Mouse (Mus musculus) liver, embryonic 13.5 days (tissue): ENCODE measurements around the gene Rtl5. TPM values are rescaled to one million over a fixed set of nuclear protein-coding genes. Genes with fewer than 3 reads are reported as not detected.

Experiments
- ATAC-seq: fragments of 200-750 bp; cut with Nextera tagmentation; 2 replicates; pipeline ENCODE4 v1.8.0; 2017; ENCODE audit warnings: low read depth, mild to moderate bottlenecking, moderate number of reproducible peaks, moderate library complexity
- DNase-seq: peaks from one replicate; pipeline ENCODE4 v3.0.0; 2022
- H3K27ac ChIP-seq: fragments of 300-500 bp; sonication (generic); 2 replicates; pipeline ENCODE4 v1.5.1; 2015; ENCODE audit warnings: moderate library complexity, mild to moderate bottlenecking, inconsistent platforms
- H3K27me3 ChIP-seq: fragments of 300-500 bp; sonication (generic); 2 replicates; pipeline ENCODE4 v1.6.1; 2015; ENCODE audit warnings: mild to moderate bottlenecking, inconsistent platforms
- H3K36me3 ChIP-seq: fragments of 300-500 bp; sonication (generic); 2 replicates; pipeline ENCODE4 v1.6.1; 2015; ENCODE audit warnings: mild to moderate bottlenecking, inconsistent platforms
- H3K4me1 ChIP-seq: fragments of 300-500 bp; sonication (generic); replicated peaks from 2 replicates; pipeline ENCODE4 v1.6.1; 2015; ENCODE audit warnings: inconsistent platforms
- H3K4me2 ChIP-seq: fragments of 300-500 bp; sonication (generic); 2 replicates; pipeline ENCODE4 v1.6.1; 2015; ENCODE audit warnings: inconsistent platforms, mild to moderate bottlenecking, moderate library complexity
- H3K4me3 ChIP-seq: fragments of 300-500 bp; sonication (generic); replicated peaks from 2 replicates; pipeline ENCODE4 v1.5.1; 2015; ENCODE audit warnings: mild to moderate bottlenecking, inconsistent platforms
- H3K9ac ChIP-seq: fragments of 300-500 bp; sonication (generic); 2 replicates; pipeline ENCODE4 v1.6.1; 2015; ENCODE audit warnings: mild to moderate bottlenecking, inconsistent platforms
- H3K9me3 ChIP-seq: fragments of 300-500 bp; sonication (generic); replicated peaks from 2 replicates; pipeline ENCODE4 v1.6.1; 2016; ENCODE audit warnings: inconsistent platforms
- WGBS: fragments of 180-500 bp; shearing (Covaris S2); methylation state at CpG from one replicate; pipeline ENCODE4 v1.1.7; 2015; ENCODE audit not compliant: insufficient replicate concordance; 5-methylcytosine and 5-hydroxymethylcytosine counted together
- polyA plus RNA-seq: library from polyadenylated mRNA; unstranded; fragments of >200 nt; fragmentation: Nextera tagmentation; extraction: Ambion mirVana; gene quantifications from 2 replicates; pipeline ENCODE4 v1.2.1, GENCODE M21; 2015

Gene Rtl5
- polyA plus RNA-seq, 1 experiment from 2014 or later = 0.15 TPM

DNA sequence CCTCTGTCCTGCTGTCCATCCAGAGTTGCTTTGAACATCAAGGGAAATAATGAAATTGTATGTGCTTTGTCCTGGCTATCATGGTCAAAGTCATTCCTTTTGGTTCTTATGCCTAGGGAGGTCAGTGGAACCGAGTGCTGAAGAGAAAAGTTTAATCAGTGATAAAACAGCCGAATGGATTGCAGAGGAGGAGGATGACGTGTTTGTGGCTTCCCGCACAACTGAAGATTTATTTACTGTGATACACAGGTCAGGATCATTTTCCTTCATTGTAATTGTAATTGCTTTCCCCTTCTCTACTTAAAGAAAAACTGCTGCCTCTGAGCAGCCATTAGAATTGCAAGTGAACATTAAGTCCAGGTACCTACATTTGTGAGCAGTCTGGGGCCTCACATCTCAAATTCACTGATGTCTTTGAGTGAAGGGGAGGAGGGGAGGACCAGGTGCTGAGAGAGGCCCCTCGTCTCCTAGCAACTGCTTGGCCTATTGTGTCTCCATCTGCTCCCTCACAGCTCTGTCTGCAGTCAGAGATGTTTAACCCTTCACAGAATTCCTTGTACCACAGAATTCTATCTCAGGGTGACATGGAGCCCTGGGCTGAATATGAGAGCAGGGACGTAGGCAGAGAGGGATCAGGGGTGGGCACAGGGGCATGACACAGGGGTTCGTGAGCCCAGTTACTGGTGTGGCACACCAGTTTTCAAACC, 10.6 kb upstream of the Rtl5 start:
- Histone ChIP-seq H3K36me3 (no peaks in the 10 kb centered on the region), H3K4me2 (no peak overlapping the region), H3K9ac (no peak overlapping the region), H3K4me3 (no peak overlapping the region), H3K9me3 (no peaks in the 10 kb centered on the region), H3K27me3 (peaks cover 6% of the 10 kb centered on the region; the same call in 1 of the 2 replicates), H3K4me1 (no peaks in the 10 kb centered on the region), H3K27ac (no peak overlapping the region)
- ATAC-seq (no peak), DNase-seq (no peak)
- 67% methylated on average over 7 of the region's 7 CpGs for WGBS

DNA sequence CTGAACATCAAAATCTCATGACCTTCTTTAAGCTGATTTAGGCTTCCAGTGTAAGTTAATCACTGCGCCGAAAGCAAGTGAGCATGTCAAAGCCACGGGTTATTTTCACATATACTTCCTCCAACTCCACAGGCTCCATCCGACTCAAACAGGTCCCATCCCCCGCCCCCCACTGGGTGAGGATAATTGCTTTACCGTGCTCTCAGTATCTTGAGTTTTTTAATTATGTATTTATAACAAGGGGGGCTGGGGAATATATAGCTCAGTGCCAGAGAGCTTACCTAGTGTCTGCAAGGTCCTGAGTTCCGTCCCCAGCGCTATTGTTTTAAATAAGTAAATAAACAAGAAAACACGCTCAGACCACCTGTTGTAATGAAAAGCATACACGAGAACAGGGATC, 10.0 kb upstream of the Rtl5 start:
- WGBS = 66% methylated on average over 10 of the region's 10 CpGs
- ATAC-seq = no peak
- no peak overlapping the region for H3K4me2 ChIP-seq
- no peak for DNase-seq
- H3K9me3 ChIP-seq = no peaks in the 10 kb centered on the region
- H3K9ac ChIP-seq = no peak overlapping the region
- H3K36me3 ChIP-seq = no peaks in the 10 kb centered on the region
- H3K27me3 ChIP-seq = peaks cover 6% of the 10 kb centered on the region; the same call in 1 of the 2 replicates
- H3K27ac ChIP-seq = no peak overlapping the region
- H3K4me1 ChIP-seq = no peaks in the 10 kb centered on the region
- no peak overlapping the region for H3K4me3 ChIP-seq

DNA sequence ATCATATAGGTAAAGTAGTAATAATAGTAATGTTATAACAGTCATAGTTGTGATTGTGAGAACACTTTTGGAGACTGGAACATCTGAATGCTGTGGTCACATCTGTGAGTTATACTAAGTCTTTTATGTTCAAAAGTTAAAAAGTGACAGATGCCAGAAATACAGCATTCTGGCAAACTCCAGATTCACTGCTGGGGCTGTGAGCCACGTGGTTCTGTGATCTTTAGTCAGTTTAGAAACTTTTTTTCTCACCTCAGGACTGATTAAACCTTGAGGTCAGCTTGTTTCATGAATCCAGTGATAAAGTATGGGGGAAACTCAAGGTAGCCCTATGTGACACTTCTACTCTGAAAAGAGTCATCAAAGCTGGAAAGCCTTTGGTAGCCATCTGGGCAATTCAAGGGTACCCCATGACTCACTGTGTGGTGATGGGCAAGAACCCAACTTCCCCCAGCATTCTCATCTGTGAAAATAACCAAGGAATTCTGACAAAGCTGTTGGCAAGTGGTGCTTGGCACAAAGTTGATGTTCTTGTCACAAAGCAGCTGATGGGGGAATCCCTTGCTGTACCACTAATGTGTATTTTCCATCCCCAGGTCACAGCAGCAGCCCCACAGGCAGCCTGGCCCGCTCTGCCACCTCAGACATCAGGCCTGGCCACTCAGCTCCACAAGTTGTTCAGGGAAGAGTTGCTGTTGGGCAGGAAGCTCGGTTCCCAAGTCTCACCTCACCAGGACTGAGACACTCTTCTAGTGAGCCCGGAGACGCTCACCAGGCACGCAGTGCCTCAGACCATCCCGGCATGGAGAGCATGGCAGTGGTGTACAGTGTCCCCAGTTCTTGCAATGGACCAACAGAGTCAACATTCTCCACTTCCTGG, 6.0 kb upstream of the Rtl5 start:
- H3K4me1 ChIP-seq = no peaks in the 10 kb centered on the region
- H3K27me3 ChIP-seq = peaks cover 10% of the 10 kb centered on the region
- H3K9me3 ChIP-seq = no peaks in the 10 kb centered on the region
- DNase-seq = no peak
- H3K9ac ChIP-seq = no peak overlapping the region
- H3K4me3 ChIP-seq = no peak overlapping the region
- no peaks in the 10 kb centered on the region for H3K36me3 ChIP-seq
- H3K4me2 ChIP-seq = no peak overlapping the region
- ATAC-seq = no peak
- WGBS = 61% methylated on average over 7 of the region's 7 CpGs
- H3K27ac ChIP-seq = no peak overlapping the region

DNA sequence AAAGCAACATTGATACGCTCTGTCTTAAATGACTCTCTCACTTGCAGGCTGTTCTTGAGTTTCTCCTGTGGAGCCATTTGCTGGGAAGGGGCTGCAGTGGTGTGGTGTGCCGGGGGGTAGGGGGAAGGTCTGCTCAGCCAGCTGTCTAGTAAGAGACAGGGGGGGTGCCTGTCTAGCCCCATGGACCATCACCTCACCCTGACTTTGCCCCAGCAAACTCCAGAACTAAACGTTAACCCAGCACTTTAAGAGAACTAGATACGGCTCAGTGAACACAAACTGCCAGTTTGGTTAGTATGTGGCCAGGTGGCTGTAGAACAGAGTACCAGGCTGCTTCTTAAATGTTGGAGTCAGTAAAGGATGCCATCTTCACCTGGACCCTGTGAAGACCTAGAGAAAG, 4.1 kb upstream of the Rtl5 start:
- H3K27me3 ChIP-seq = peaks cover 30% of the 10 kb centered on the region

DNA sequence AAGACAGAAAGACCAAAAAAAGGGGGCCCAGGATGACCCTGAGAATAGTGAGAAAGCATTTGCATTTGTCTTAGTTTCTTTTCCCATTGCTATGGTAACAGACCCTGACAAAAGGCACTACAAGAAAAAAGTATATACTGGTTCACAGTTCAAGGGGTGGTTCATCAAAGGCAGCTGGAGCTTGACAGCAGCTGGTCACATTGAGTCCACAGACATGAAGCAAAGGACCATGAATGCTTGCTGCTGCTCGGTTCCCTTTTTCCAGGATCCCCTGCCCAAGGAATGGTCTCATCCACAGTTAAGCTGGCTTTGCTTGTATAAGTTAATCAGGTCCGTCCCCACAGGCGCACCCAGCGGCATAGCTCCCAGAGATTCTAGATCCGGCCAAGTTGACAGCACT, 3.3 kb upstream of the Rtl5 start:
- Histone ChIP-seq H3K36me3 (no peaks in the 10 kb centered on the region), H3K27ac (no peak overlapping the region), H3K9ac (no peak overlapping the region), H3K4me1 (no peaks in the 10 kb centered on the region), H3K9me3 (no peaks in the 10 kb centered on the region), H3K4me2 (no peak overlapping the region), H3K4me3 (no peak overlapping the region), H3K27me3 (peaks cover 37% of the 10 kb centered on the region)
- no peak for DNase-seq
- 70% methylated on average over 5 of the region's 5 CpGs for WGBS
- ATAC-seq = no peak

More for the DNA sequence above, 4.1 kb upstream of the Rtl5 start:
- Histone ChIP-seq H3K4me3 (no peak overlapping the region), H3K9me3 (no peaks in the 10 kb centered on the region), H3K27ac (no peak overlapping the region), H3K36me3 (no peaks in the 10 kb centered on the region), H3K4me1 (no peaks in the 10 kb centered on the region), H3K4me2 (no peak overlapping the region), H3K9ac (no peak overlapping the region)
- ATAC-seq (no peak), DNase-seq (no peak)
- 77% methylated on average over 4 of the region's 4 CpGs for WGBS

DNA sequence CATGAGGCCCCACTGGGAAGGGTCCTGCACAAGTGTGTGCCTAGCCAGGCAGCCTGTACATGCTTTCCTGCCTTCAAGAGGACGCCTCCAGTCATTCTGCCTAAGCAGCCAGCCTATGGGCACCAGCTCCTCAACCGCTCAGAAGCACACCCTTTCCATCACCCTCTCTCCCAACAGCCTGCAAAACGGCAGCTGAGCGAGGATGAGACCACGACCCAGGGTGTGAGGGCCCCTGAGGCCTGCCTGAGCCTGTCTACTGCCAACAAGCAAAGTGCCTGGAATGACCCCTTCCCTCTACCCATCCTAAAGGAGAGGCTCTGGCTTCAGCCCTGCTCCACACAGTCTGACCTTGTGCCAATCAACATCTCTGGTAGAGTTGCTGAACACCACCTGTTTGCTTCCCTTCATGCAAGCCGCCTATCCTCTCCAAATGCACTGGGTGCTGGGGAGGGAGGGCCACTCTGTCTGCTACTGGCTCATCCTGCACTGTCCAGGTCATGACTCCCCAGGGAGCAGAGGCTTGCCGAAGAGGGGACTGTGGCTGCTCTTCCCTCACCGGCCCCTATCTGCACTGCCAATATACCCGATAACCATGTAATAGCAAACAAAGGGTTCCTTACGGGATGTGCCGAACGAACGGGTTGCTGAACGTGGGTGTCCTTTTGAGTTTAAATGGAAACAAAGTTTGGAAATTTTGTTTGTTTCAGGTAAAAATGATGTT, 2.7 kb upstream of the Rtl5 start:
- Histone ChIP-seq H3K4me1 (no peaks in the 10 kb centered on the region), H3K4me3 (no peak overlapping the region), H3K36me3 (no peaks in the 10 kb centered on the region), H3K27ac (no peak overlapping the region), H3K4me2 (no peak overlapping the region), H3K27me3 (peaks cover 42% of the 10 kb centered on the region), H3K9me3 (no peaks in the 10 kb centered on the region), H3K9ac (no peak overlapping the region)
- no peak for DNase-seq
- 73% methylated on average over 14 of the region's 14 CpGs for WGBS
- no peak for ATAC-seq

DNA sequence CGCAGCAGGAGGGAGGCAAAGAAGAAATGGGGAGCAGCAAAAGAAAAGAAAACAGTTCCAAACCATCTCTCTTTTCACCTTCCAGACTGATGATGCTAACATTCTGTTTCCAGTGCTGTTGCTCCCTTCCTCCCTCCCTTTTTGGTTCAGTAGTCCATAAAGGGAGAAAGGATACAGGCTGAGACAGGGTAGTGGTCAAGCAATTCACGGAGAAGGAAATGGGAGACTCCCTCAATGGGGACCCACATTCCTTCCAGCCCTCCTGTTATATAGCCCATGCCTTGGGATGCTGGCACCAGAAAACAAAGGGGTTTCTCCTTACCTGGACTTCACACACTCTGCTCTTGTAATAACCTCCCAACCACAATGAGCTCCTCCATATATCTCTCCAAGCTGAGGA, 413 bp upstream of the Rtl5 start:
- no peaks in the 10 kb centered on the region for H3K9me3 ChIP-seq
- peaks cover 49% of the 10 kb centered on the region for H3K27me3 ChIP-seq
- DNase-seq (no peak), ATAC-seq (no peak)
- no peaks in the 10 kb centered on the region for H3K36me3 ChIP-seq
- H3K4me3 ChIP-seq = peak overlapping the region; percentile 46; the same call in 1 of the 2 replicates
- H3K4me2 ChIP-seq = peak overlapping the region; percentile 63
- H3K27ac ChIP-seq = no peak overlapping the region
- H3K9ac ChIP-seq = no peak overlapping the region
- WGBS = 37% methylated on average over 2 of the region's 2 CpGs
- H3K4me1 ChIP-seq = no peaks in the 10 kb centered on the region

DNA sequence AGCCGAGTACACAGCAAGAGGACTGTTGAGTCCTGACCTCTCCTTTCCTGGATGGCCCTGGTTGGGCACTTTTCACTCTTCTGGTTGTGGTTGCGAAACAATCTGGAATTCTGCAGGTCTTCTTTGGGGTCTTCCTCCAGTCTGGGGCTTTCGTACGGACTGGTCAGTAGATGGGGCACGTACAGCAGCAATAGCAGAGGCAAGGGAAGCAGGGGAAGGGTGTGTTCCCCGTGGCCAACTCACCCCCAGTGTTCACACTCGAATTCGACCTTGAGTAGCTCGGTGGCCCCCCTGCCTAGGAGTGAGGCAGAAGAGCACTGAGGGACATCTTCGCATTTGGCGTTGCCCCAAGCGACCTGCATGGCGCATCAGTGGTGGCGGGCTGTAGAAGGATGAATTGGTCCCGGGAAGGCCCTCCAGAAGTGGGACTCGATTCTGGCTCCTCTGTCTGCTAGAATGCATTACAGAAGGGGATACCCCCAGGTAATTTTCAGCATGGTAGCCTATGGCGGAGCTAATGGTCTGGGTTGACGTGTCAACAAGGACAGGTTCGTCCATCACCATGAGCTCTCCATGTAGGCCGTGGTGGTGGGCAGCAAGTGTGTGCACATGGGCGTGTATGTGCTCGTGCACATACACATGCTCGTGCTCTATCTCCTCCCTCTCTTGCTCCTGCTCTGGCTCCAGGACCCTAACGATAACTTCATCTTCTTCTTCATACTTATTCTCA, 2.1 kb downstream of the Rtl5 start:
- H3K9me3 ChIP-seq = no peaks in the 10 kb centered on the region
- no peak overlapping the region for H3K27ac ChIP-seq
- H3K36me3 ChIP-seq = no peaks in the 10 kb centered on the region
- no peaks in the 10 kb centered on the region for H3K4me1 ChIP-seq
- DNase-seq = no peak
- peaks cover 49% of the 10 kb centered on the region for H3K27me3 ChIP-seq
- 74% methylated on average over 24 of the region's 24 CpGs for WGBS
- H3K4me3 ChIP-seq = no peak overlapping the region
- ATAC-seq = no peak
- H3K4me2 ChIP-seq = no peak overlapping the region
- no peak overlapping the region for H3K9ac ChIP-seq

DNA sequence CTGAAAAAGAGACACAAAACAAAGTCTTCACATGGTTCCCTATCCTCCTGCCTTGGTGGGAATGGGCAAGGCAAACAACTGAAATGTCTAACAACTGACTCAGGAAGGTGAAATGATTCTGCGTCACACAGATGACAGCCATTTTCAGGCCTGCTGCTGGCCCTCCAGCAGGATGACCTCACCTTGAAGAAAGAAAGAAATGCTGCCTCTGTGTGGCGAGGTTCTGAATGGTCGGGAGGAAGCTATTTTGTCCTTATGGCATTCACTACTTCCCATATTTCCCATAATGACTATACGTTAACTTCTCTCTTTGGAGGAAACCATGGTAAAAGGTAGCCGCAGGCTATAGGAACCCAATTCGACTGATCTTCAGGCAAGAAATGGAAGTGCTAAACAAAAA, 4.0 kb downstream of the Rtl5 start:
- DNase-seq (no peak), ATAC-seq (no peak)
- H3K4me1 ChIP-seq = no peaks in the 10 kb centered on the region
- H3K9me3 ChIP-seq = no peaks in the 10 kb centered on the region
- H3K27ac ChIP-seq = no peak overlapping the region
- no peak overlapping the region for H3K4me2 ChIP-seq
- peaks cover 38% of the 10 kb centered on the region for H3K27me3 ChIP-seq
- WGBS = 65% methylated on average over 6 of the region's 6 CpGs
- H3K9ac ChIP-seq = no peak overlapping the region
- H3K36me3 ChIP-seq = no peaks in the 10 kb centered on the region
- no peak overlapping the region for H3K4me3 ChIP-seq

DNA sequence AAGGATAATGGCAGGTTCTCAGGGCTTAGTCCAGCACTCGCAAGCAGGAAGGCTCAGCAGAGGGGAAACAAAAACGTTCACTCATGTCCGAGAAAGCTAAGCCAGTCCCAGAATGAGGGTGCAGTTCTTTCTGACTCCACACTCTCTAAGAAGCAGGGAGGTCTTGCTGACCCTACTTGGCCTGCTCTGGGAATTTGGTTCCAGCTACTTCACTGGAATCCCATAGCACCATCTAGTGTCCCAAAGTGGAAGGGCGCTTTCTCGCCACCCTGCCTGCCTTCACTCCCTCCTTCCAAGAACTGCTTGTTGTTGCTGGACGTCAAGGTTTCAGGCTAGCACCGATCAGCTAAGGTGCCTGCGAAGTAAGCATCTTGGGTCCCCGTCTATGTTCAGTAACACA, 5.0 kb downstream of the Rtl5 start:
- Histone ChIP-seq H3K9ac (no peak overlapping the region), H3K4me1 (peaks cover under 1% of the 10 kb centered on the region; the same call in 1 of the 2 replicates), H3K9me3 (no peaks in the 10 kb centered on the region), H3K36me3 (no peaks in the 10 kb centered on the region), H3K4me3 (no peak overlapping the region), H3K27me3 (peaks cover 29% of the 10 kb centered on the region), H3K4me2 (no peak overlapping the region), H3K27ac (no peak overlapping the region)
- peak; percentile 4 for DNase-seq
- ATAC-seq = no peak
- 17% methylated on average over 9 of the region's 9 CpGs for WGBS
